Mouse (Mus musculus) neural tube, embryonic 13.5 days (tissue): ENCODE results near the gene Klhl3. TPM values are rescaled to one million over a fixed set of nuclear protein-coding genes. Genes with fewer than 3 reads are reported as not detected.

Experiments
- ATAC-seq: fragments of 200-750 bp; cut with Nextera tagmentation; 2 replicates; pipeline ENCODE4 v1.8.0; 2017; ENCODE audit warnings: low read depth, mild to moderate bottlenecking, moderate TSS enrichment, moderate library complexity
- H3K27ac ChIP-seq: fragments of 300-500 bp; sonication (generic); replicated peaks from 2 replicates; pipeline ENCODE4 v1.5.1; 2015; ENCODE audit warnings: moderate library complexity, mild to moderate bottlenecking, inconsistent platforms
- H3K27me3 ChIP-seq: fragments of 300-500 bp; sonication (generic); 2 replicates; pipeline ENCODE4 v1.6.1; 2015; ENCODE audit warnings: mild to moderate bottlenecking, inconsistent platforms
- H3K36me3 ChIP-seq: fragments of 300-500 bp; sonication (generic); 2 replicates; pipeline ENCODE4 v1.6.1; 2015; ENCODE audit warnings: mild to moderate bottlenecking, inconsistent platforms
- H3K4me1 ChIP-seq: fragments of 300-500 bp; sonication (generic); replicated peaks from 2 replicates; pipeline ENCODE4 v1.6.1; 2015; ENCODE audit warnings: inconsistent platforms
- H3K4me2 ChIP-seq: fragments of 300-500 bp; sonication (generic); 2 replicates; pipeline ENCODE4 v1.6.1; 2015; ENCODE audit warnings: inconsistent platforms, mild to moderate bottlenecking, moderate library complexity
- H3K4me3 ChIP-seq: fragments of 300-500 bp; sonication (generic); 2 replicates; pipeline ENCODE4 v1.5.1; 2015; ENCODE audit warnings: mild to moderate bottlenecking, inconsistent platforms
- H3K9ac ChIP-seq: fragments of 300-500 bp; sonication (generic); 2 replicates; pipeline ENCODE4 v1.6.1; 2015; ENCODE audit warnings: moderate library complexity, mild to moderate bottlenecking, inconsistent platforms
- H3K9me3 ChIP-seq: fragments of 300-500 bp; sonication (generic); 2 replicates; pipeline ENCODE4 v1.6.1; 2016; ENCODE audit warnings: inconsistent platforms
- WGBS: fragments of 180-500 bp; shearing (Covaris S2); methylation state at CpG from one replicate; pipeline ENCODE4 v1.1.7; 2015; 5-methylcytosine and 5-hydroxymethylcytosine counted together
- polyA plus RNA-seq: library from polyadenylated mRNA; unstranded; fragments of >200 nt; fragmentation: Nextera tagmentation; extraction: Ambion mirVana; gene quantifications from 2 replicates; pipeline ENCODE4 v1.2.1, GENCODE M21; 2015

Gene Klhl3
- polyA plus RNA-seq, 1 experiment from 2014 or later = 11.5 TPM

DNA sequence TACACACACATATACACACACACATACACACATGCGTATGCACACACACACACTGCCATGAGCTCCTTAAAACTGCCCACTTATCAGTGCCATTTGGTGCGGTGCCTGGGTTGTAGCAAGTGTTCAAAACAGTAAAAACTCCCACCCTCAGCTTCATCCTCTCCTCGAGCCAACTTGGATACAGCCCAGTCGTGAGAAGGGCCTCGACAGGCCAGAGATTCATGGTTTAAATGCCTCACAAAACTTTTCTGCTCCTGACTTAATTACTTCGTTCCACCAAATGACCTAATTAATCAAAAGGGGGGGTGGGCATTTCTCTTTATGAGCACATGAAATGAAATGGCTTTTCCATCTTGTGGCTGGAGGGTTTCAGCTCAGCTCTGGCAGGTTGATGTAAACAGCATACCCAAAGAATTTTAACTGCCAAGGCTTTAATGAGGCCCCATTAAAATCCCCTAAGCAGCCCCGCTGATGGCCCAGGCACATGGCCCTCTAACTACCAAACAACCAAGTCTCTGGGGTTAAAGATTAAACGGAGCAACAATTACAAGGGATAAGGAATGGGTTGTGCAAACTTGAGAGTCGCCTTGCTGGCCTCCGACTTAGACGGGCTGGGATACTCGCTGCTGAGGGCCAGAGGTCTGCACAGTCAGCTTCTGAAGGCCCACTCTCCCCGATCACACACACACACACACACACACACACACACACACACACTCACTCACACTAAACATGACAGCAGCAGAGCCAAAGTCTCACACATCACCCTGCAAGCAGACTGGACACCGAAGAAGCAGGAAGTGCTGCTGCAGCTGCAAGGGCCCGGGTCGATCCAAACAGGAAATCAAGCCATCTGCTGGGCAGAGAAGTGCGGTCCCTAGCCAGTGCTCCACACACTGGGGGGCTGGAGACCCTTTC is 55.2 kb downstream of the Klhl3 start:
- Histone ChIP-seq H3K27ac (peak overlapping the region; percentile 42; the same call in 1 of the 2 replicates), H3K9me3 (no peaks in the 10 kb centered on the region), H3K27me3 (no peaks in the 10 kb centered on the region), H3K9ac (0 out of 2 replicates have a peak overlapping the region, but pooled peaks have one; percentile 17), H3K4me2 (no peak overlapping the region), H3K4me1 (peaks cover 18% of the 10 kb centered on the region), H3K36me3 (peaks cover 27% of the 10 kb centered on the region), H3K4me3 (no peak overlapping the region)
- ATAC-seq = peak; percentile 74
- WGBS = 17% methylated on average over 17 of the region's 17 CpGs

DNA sequence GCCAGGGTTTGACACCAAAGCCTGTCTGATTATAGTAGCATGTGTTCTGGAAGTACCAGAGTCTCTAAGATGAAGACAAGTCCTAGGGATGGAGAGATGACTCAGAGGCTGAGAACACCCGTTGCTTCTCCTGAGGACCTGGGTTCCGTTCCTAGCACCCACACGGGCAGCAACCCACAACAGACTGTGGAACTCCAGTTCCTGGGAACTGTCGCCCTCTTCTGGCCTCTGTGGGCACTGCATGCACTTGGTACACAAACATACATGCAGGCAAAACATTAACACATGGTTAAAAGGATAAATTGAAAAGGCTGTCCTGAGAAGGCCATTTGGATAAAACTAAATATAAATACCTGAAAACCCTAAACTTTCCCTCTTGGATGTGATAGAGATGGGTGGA is 56.8 kb downstream of the Klhl3 start:
- 88% methylated on average over 4 of the region's 4 CpGs for WGBS
- Histone ChIP-seq H3K4me3 (no peak overlapping the region), H3K27me3 (no peaks in the 10 kb centered on the region), H3K9me3 (no peaks in the 10 kb centered on the region), H3K36me3 (peaks cover 11% of the 10 kb centered on the region), H3K9ac (no peak overlapping the region), H3K4me2 (no peak overlapping the region), H3K4me1 (peaks cover 18% of the 10 kb centered on the region), H3K27ac (no peak overlapping the region)
- ATAC-seq = no peak

DNA sequence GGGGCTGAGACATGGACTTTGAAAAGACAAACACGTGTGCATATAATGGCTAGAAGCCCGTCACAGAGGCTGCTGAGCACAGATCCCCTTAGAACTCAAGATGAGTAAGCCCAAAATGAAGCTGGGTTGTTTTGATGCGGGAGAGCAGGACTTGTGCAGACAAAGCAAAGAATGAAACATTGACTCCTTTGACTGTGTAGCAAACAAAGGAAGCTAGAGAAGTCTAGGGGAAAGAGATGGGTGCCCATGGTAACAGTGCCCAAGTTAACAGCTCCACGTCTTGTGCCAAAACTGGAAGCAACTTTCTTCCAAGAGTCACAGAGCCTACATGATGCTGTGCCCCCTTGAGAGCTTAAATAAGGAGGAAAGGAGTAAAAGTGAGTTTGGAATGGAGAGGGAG is 59.8 kb downstream of the Klhl3 start:
- no peak overlapping the region for H3K9ac ChIP-seq
- no peak for ATAC-seq
- no peak overlapping the region for H3K4me2 ChIP-seq
- no peaks in the 10 kb centered on the region for H3K36me3 ChIP-seq
- H3K27ac ChIP-seq = no peak overlapping the region
- H3K4me1 ChIP-seq = peaks cover 13% of the 10 kb centered on the region
- H3K4me3 ChIP-seq = no peak overlapping the region
- no peaks in the 10 kb centered on the region for H3K9me3 ChIP-seq
- WGBS = 60% methylated on average over 4 of the region's 4 CpGs
- H3K27me3 ChIP-seq = no peaks in the 10 kb centered on the region

DNA sequence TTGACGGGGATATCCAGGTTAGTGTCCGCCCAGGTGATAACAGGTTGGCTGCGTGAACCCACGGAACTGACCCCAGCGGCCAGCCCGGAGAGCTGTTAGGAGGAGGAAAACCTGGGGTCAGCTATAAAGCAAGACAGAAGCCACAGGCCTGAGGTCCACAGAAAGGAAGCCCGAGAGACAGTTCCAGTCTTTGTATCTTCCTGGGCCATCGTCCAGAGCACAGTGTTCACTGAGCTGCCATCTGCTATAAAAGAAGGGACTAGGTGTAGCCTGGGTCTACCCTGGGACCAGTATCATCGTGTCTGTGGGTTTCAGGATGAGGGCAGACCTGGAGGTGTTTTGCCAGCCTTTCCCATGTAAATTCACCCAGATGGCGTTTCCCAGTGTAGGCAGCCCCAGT is 61.7 kb downstream of the Klhl3 start:
- 84% methylated on average over 10 of the region's 10 CpGs for WGBS
- no peak overlapping the region for H3K4me2 ChIP-seq
- H3K9ac ChIP-seq = no peak overlapping the region
- H3K9me3 ChIP-seq = peaks cover 3% of the 10 kb centered on the region
- ATAC-seq = no peak
- no peaks in the 10 kb centered on the region for H3K27me3 ChIP-seq
- H3K4me1 ChIP-seq = no peaks in the 10 kb centered on the region
- H3K27ac ChIP-seq = no peak overlapping the region
- 0 out of 2 replicates have a peak, but pooled peaks cover 5% of the 10 kb centered on the region for H3K36me3 ChIP-seq
- H3K4me3 ChIP-seq = no peak overlapping the region

DNA sequence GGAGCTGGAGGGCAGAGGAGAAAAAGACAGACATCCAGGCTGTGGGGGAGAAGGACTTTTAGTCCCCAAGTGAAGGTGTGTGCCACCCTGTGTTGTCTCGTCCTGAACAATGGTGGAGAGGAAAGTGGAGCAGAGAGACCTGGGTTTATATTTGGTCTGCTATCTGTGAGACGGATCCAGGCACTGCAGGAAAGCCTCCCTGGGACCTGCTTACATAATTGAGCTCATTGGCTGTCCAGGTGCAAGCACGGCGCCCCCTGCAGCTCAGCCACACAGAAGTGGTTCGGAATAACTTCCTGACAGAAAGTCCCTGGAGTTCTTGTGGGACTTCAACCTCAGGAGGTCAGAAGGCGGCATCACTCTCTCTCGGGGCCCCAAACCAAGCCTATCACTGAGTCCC is 62.1 kb downstream of the Klhl3 start:
- ATAC-seq = no peak
- Histone ChIP-seq H3K36me3 (0 out of 2 replicates have a peak, but pooled peaks cover 8% of the 10 kb centered on the region), H3K9me3 (peaks cover 7% of the 10 kb centered on the region)

DNA sequence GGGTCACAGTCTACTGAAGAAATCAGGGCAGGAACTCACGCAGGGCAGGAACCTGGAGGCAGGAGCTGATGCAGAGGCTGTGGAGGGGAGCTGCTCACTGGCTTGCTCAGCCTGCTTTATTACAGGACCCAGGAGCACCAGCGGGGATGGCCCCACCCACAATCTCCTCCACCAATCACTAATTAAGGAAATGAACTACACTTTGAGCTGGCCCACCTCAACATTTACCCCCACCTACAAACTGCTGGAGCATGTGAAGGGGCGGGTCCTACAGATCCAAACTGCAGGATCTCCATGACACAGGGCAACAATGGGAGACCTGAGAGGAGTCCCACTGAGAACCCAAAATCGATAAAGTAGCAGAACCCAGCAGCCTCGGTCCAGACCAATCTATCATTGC is 64.3 kb downstream of the Klhl3 start:
- peaks cover 8% of the 10 kb centered on the region for H3K9me3 ChIP-seq
- H3K4me2 ChIP-seq = no peak overlapping the region
- ATAC-seq = no peak
- 74% methylated on average over 5 of the region's 5 CpGs for WGBS
- no peak overlapping the region for H3K4me3 ChIP-seq
- no peaks in the 10 kb centered on the region for H3K4me1 ChIP-seq
- no peak overlapping the region for H3K27ac ChIP-seq
- peaks cover 15% of the 10 kb centered on the region for H3K36me3 ChIP-seq
- H3K9ac ChIP-seq = no peak overlapping the region
- H3K27me3 ChIP-seq = no peaks in the 10 kb centered on the region

More for the DNA sequence above, 62.1 kb downstream of the Klhl3 start:
- Histone ChIP-seq H3K9ac (no peak overlapping the region), H3K27ac (no peak overlapping the region), H3K4me1 (no peaks in the 10 kb centered on the region), H3K4me3 (no peak overlapping the region), H3K4me2 (no peak overlapping the region), H3K27me3 (no peaks in the 10 kb centered on the region)
- 58% methylated on average over 7 of the region's 7 CpGs for WGBS

DNA sequence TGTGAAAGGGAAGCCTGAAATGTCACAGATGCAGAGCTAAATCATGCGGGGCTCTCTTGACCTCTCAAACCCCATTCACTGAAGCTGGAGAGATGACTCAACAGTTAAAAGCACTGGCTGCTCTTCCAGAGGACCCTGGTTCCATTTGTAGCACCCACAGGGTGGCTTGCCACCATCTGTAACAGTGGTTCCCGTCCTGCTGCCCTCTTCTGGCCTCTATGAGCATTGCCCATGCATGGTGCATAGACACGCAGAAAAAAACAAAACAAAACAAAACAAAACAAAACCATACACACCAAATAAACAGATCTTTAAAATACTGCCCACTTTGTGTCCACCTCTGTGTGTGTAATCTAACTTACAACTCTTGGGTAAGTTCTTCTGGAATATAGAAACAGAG is 65.3 kb downstream of the Klhl3 start:
- H3K9ac ChIP-seq = no peak overlapping the region
- no peak overlapping the region for H3K4me2 ChIP-seq
- H3K4me3 ChIP-seq = no peak overlapping the region
- H3K27ac ChIP-seq = no peak overlapping the region
- 81% methylated on average over 3 of the region's 3 CpGs for WGBS
- no peaks in the 10 kb centered on the region for H3K4me1 ChIP-seq
- no peak for ATAC-seq
- peaks cover 8% of the 10 kb centered on the region for H3K9me3 ChIP-seq
- H3K27me3 ChIP-seq = no peaks in the 10 kb centered on the region
- peaks cover 15% of the 10 kb centered on the region for H3K36me3 ChIP-seq

DNA sequence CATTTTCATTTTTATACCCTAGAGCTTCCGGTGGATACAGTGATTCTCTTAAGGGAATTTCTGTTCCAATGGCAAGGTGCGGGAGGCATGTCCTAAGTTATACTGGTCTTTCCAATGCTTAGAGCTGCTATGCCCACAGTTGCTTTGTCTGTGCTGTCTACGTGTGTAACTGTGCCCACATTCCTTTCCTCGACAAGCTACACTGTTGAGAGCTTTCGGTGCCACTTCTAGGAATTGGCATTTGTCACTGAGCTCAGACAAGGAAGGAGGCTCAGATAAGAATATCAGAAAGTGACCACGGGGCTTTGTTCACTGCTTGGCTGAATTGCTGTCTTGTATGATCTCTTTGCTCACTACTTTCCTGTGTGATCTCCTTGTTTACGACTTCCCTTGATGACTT is 67.2 kb downstream of the Klhl3 start:
- no peak overlapping the region for H3K4me3 ChIP-seq
- no peaks in the 10 kb centered on the region for H3K27me3 ChIP-seq
- no peak overlapping the region for H3K4me2 ChIP-seq
- H3K4me1 ChIP-seq = no peaks in the 10 kb centered on the region
- peaks cover 8% of the 10 kb centered on the region for H3K9me3 ChIP-seq
- H3K27ac ChIP-seq = no peak overlapping the region
- peaks cover 15% of the 10 kb centered on the region for H3K36me3 ChIP-seq
- ATAC-seq = no peak
- 91% methylated on average over 7 of the region's 7 CpGs for WGBS
- H3K9ac ChIP-seq = no peak overlapping the region

DNA sequence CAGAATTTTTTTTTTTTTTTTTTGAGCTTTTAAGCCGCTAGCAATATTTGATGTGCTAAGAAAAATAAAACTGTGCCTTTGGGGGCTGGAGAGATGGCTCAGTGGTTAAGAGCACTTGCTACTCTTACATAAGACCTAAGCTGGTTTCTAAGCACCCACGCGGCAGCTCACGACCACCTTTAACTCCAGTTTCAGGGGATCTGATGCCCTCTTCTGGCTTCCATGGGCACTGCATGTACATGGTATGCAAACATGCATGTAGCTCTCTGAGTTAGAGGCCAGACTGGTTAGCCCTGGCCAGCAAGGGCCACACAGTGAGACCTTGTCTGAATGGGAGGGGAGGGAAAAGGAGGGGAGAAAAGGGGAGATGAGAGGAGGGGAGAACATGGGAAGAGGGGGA is 68.1 kb downstream of the Klhl3 start:
- no peaks in the 10 kb centered on the region for H3K4me1 ChIP-seq
- no peak overlapping the region for H3K27ac ChIP-seq
- H3K4me2 ChIP-seq = no peak overlapping the region
- H3K9me3 ChIP-seq = peaks cover 8% of the 10 kb centered on the region
- H3K9ac ChIP-seq = no peak overlapping the region
- peaks cover 15% of the 10 kb centered on the region for H3K36me3 ChIP-seq
- H3K27me3 ChIP-seq = no peaks in the 10 kb centered on the region
- no peak overlapping the region for H3K4me3 ChIP-seq
- 50% methylated on average over 4 of the region's 4 CpGs for WGBS
- ATAC-seq = no peak

DNA sequence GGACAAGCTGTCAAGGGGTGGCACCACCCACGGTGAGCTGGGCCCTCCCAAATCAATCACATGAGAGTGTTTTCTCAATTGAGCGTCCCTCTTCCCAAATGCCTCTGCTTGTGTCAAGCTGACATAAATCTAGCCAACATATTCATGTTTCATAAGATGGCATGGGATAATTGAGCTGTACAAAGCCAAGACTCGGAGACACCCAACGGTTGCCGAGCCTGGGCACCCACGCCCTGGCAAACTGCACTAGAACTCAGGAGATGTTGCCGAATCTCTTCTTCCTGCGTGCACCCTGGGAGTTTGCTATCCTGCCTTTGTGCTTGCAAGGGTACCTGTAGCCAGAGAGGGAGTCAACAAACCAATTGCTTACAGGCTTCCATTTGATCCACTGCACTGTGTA is 70.1 kb downstream of the Klhl3 start:
- no peak for ATAC-seq
- 94% methylated on average over 8 of the region's 8 CpGs for WGBS

DNA sequence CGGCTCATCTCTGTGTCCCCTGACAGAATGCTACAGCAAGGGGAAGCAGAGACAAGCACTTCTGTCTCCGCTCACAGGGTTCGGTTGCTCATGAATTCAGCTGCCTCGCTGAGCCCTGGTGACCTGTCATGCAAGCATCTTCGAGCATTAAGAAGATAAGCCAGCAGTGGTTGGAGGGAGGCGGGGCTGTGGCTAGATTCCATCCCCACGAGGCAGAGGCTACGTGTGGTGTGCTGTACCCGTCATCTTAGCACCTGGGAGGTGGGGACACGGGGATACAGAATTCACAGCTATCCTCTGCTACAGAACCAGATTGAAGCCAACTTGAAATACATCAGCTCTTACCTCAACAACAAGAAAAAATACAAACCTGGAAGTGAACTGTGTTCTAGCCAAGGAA is 73.3 kb downstream of the Klhl3 start:
- WGBS = 84% methylated on average over 10 of the region's 10 CpGs
- Histone ChIP-seq H3K9ac (no peak overlapping the region), H3K36me3 (peaks cover 4% of the 10 kb centered on the region), H3K9me3 (no peaks in the 10 kb centered on the region), H3K4me1 (no peaks in the 10 kb centered on the region), H3K4me2 (no peak overlapping the region), H3K27ac (no peak overlapping the region), H3K4me3 (no peak overlapping the region), H3K27me3 (no peaks in the 10 kb centered on the region)
- ATAC-seq = no peak

More for the DNA sequence above, 70.1 kb downstream of the Klhl3 start:
- H3K4me1 ChIP-seq = no peaks in the 10 kb centered on the region
- no peaks in the 10 kb centered on the region for H3K27me3 ChIP-seq
- no peak overlapping the region for H3K4me2 ChIP-seq
- H3K9ac ChIP-seq = no peak overlapping the region
- peaks cover 8% of the 10 kb centered on the region for H3K9me3 ChIP-seq
- H3K4me3 ChIP-seq = no peak overlapping the region
- H3K27ac ChIP-seq = no peak overlapping the region
- peaks cover 15% of the 10 kb centered on the region for H3K36me3 ChIP-seq

DNA sequence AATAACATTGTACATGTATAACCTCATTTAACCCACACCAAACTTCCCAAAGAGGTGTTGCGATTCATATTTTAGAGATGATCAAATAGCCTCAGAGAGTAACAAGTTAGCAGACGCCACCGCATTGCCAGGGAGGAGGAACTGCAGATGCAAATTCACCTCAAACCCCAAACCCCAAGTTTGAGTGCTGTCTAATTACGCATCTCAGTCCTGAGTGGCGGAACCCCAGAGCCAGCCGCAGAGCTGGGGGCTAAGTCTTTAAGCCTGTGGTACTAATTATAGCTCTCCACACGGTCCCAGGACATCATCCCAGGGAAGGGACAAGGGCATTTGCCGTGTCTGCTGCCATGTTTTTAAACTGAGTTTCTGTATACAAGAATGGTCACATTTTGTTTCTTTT is 75.9 kb downstream of the Klhl3 start:
- no peak overlapping the region for H3K9ac ChIP-seq
- no peaks in the 10 kb centered on the region for H3K4me1 ChIP-seq
- H3K27me3 ChIP-seq = no peaks in the 10 kb centered on the region
- no peak overlapping the region for H3K4me2 ChIP-seq
- H3K9me3 ChIP-seq = no peaks in the 10 kb centered on the region
- no peak for ATAC-seq
- H3K27ac ChIP-seq = no peak overlapping the region
- 88% methylated on average over 8 of the region's 8 CpGs for WGBS
- no peak overlapping the region for H3K4me3 ChIP-seq
- peaks cover 3% of the 10 kb centered on the region for H3K36me3 ChIP-seq
